Mouse (Mus musculus) 3T3-L1 (cell line): ENCODE results near the gene Gstt3.

Source experiments
- DNase-seq: peaks from one replicate; pipeline ENCODE4 v3.0.0-alpha.2; 2015; ENCODE audit warnings: low read depth, low spot score

The Gstt3 gene

GRCm38 (mm10) chr10:75779206-75780174 lies 1.7 kb downstream of the Gstt3 start:
- no peak for DNase-seq

- no peak for DNase-seq
These were observed 3.3 kb downstream of the Gstt3 start for GRCm38 (mm10) chr10:75777885-75778284.

GRCm38 (mm10) chr10:75776562-75776961 lies 4.7 kb downstream of the Gstt3 start:
- no peak for DNase-seq

- no peak for DNase-seq
These were observed 6.6 kb downstream of the Gstt3 start for GRCm38 (mm10) chr10:75774587-75774986.

- no peak for DNase-seq
These were observed 7.1 kb downstream of the Gstt3 start for GRCm38 (mm10) chr10:75774102-75774501.

- peak; percentile 94 for DNase-seq
These were observed 8.2 kb downstream of the Gstt3 start, which contains the start of gene Ddt for GRCm38 (mm10) chr10:75772795-75773664. TSS of gene Ddt (minus strand) at chr10:75773414.

GRCm38 (mm10) chr10:75767756-75768155 lies 13.5 kb downstream of the Gstt3 start:
- peak; percentile 20 for DNase-seq

GRCm38 (mm10) chr10:75766856-75767255 lies 14.4 kb downstream of the Gstt3 start:
- no peak for DNase-seq

GRCm38 (mm10) chr10:75764519-75765473 lies 16.4 kb downstream of the Gstt3 start:
- DNase-seq, result peak; percentile 90

- DNase-seq, result peak; percentile 98
These were observed 17.3 kb downstream of the Gstt3 start, which contains the start of gene Cabin1 for GRCm38 (mm10) chr10:75763682-75764518. TSS of gene Cabin1 (minus strand) at chr10:75764341.

GRCm38 (mm10) chr10:75762413-75762812 lies 18.8 kb downstream of the Gstt3 start:
- DNase-seq, result no peak

- peak; percentile 38 for DNase-seq
These were observed 20.9 kb downstream of the Gstt3 start for GRCm38 (mm10) chr10:75760311-75760710.

- DNase-seq, result no peak
These were observed 24.5 kb downstream of the Gstt3 start for GRCm38 (mm10) chr10:75756719-75757118.

GRCm38 (mm10) chr10:75744017-75744416 lies 37.2 kb downstream of the Gstt3 start:
- peak; percentile 89 for DNase-seq

- DNase-seq, result no peak
These were observed 37.8 kb downstream of the Gstt3 start for GRCm38 (mm10) chr10:75743369-75743768.

GRCm38 (mm10) chr10:75740866-75741265 lies 40.3 kb downstream of the Gstt3 start:
- no peak for DNase-seq

- DNase-seq, result no peak
These were observed 55.8 kb downstream of the Gstt3 start for GRCm38 (mm10) chr10:75725449-75725848.
